ENCODE assay signal across 30 mouse cellular contexts in the genomic region with DNA sequence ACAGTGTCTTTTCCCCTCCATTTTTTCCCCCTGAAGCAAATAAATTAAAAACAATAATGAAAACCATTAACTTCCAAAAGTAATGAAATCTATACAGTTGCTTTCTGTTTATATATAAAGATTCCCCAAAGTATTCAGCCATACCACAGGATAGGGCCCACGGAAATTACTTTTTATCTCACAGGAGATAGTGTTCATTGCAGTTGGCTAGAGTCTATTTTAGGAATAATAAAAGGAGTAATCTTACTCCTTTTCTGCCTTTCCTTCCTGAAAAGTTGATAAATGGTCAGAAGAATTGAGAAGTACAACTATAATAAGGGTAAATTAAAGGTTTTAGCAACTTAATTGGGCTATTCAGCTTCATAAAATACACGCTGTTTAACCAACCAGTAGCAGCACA.
"Had no signal": no experiment of that assay in that cellular context is flagged by ENCODE, and none has a peak within 500 bp of the region (broad histone marks: within the 10 kb centered on the region; RNA-seq: fewer than 3 reads in every experiment).

No protein-coding gene starts in this region.

- H3K9ac ChIP-seq: limb, embryonic 13.5 days; limb, embryonic 15.5 days; liver, embryonic 12.5 days; liver, embryonic 13.5 days; liver, embryonic 14.5 days; liver, embryonic 15.5 days; liver, postnatal 0 days; lung, embryonic 14.5 days; lung, embryonic 15.5 days; midbrain, embryonic 12.5 days; midbrain, embryonic 13.5 days; midbrain, embryonic 15.5 days had no signal

- H3K4me3 ChIP-seq: left cerebral cortex, adult 2 months; limb, embryonic 13.5 days; limb, embryonic 15.5 days; liver, embryonic 12.5 days; liver, embryonic 13.5 days; liver, embryonic 15.5 days; lung, embryonic 15.5 days; megakaryocyte, embryonic 14.5 days; midbrain, embryonic 10.5 days; midbrain, embryonic 12.5 days; midbrain, embryonic 13.5 days; midbrain, embryonic 15.5 days; myocyte had no signal

- DNase-seq: left cerebral cortex, postnatal 4 days; liver; liver, embryonic 13.5 days; liver, postnatal 0 days; lung, adult 18-20 months; lung, adult 2 months; lung, embryonic 14.5 days; lung, postnatal 10 days; lung, postnatal 14 days; lung, postnatal 36 days; lung, postnatal 4 days; midbrain, embryonic 14.5 days had no signal

- H3K27me3 ChIP-seq: limb, embryonic 13.5 days; limb, embryonic 15.5 days; liver, embryonic 12.5 days; liver, embryonic 13.5 days; liver, embryonic 15.5 days; lung, embryonic 15.5 days; megakaryocyte, embryonic 14.5 days; midbrain, embryonic 12.5 days; midbrain, embryonic 13.5 days; midbrain, embryonic 15.5 days had no signal

- ATAC-seq: liver, embryonic 12.5 days; liver, postnatal 0 days; lung, postnatal 0 days; midbrain, embryonic 13.5 days; midbrain, embryonic 15.5 days; midbrain, embryonic 16.5 days had no signal

- H3K4me2 ChIP-seq: limb, embryonic 13.5 days; limb, embryonic 15.5 days; liver, embryonic 11.5 days; liver, embryonic 12.5 days; liver, embryonic 13.5 days; liver, embryonic 15.5 days; lung, embryonic 14.5 days; lung, embryonic 15.5 days; midbrain, embryonic 11.5 days; midbrain, embryonic 12.5 days; midbrain, embryonic 13.5 days; midbrain, embryonic 15.5 days had no signal

- H3K4me1 ChIP-seq: limb, embryonic 15.5 days; liver, embryonic 12.5 days; liver, embryonic 13.5 days; liver, embryonic 15.5 days; lung, embryonic 15.5 days; midbrain, embryonic 10.5 days; midbrain, embryonic 12.5 days; midbrain, embryonic 13.5 days; midbrain, embryonic 15.5 days had no signal

- H3K27ac ChIP-seq: left cerebral cortex, adult 2 months; limb, embryonic 13.5 days; limb, embryonic 15.5 days; liver, embryonic 12.5 days; liver, embryonic 13.5 days; liver, embryonic 14.5 days; liver, embryonic 15.5 days; lung, embryonic 15.5 days; macrophage; midbrain, embryonic 10.5 days; midbrain, embryonic 12.5 days; midbrain, embryonic 13.5 days; midbrain, embryonic 15.5 days had no signal

- H3K9me3 ChIP-seq: limb, embryonic 13.5 days; limb, embryonic 15.5 days; liver, embryonic 12.5 days; liver, embryonic 13.5 days; liver, embryonic 15.5 days; lung, embryonic 15.5 days; megakaryocyte, embryonic 14.5 days; midbrain, embryonic 10.5 days; midbrain, embryonic 12.5 days; midbrain, embryonic 13.5 days; midbrain, embryonic 15.5 days had no signal
